Mouse (Mus musculus) limb, embryonic 11.5 days (tissue): ENCODE measurements around the gene Ptpn13. TPM values are rescaled to one million over a fixed set of nuclear protein-coding genes. Genes with fewer than 3 reads are reported as not detected.

ENCODE experiments used
- ATAC-seq: fragments of 200-750 bp; cut with Nextera tagmentation; 2 replicates; pipeline ENCODE4 v1.8.0; 2017; ENCODE audit warnings: low read depth; ENCODE audit not compliant: insufficient number of reproducible peaks, low FRiP score, low TSS enrichment
- DNase-seq: peaks from one replicate; pipeline ENCODE4 v3.0.0-alpha.2; 2015; ENCODE audit warnings: low spot score
- H3K27ac ChIP-seq: fragments of 300-500 bp; sonication (generic); replicated peaks from 2 replicates; pipeline ENCODE4 v1.5.1; 2014; ENCODE audit warnings: low read depth, mild to moderate bottlenecking, low read length
- H3K27me3 ChIP-seq: fragments of 300-500 bp; sonication (generic); 2 replicates; pipeline ENCODE4 v1.6.1; 2014; ENCODE audit warnings: mild to moderate bottlenecking, low read length, mixed read lengths; ENCODE audit not compliant: control insufficient read depth, insufficient read depth
- H3K36me3 ChIP-seq: fragments of 300-500 bp; sonication (generic); 2 replicates; pipeline ENCODE4 v1.6.1; 2014; ENCODE audit warnings: mild to moderate bottlenecking, low read length, moderate library complexity, mixed read lengths; ENCODE audit not compliant: control insufficient read depth, insufficient read depth
- H3K4me1 ChIP-seq: fragments of 300-500 bp; sonication (generic); 2 replicates; pipeline ENCODE4 v1.6.1; 2014; ENCODE audit warnings: low read length, mixed read lengths; ENCODE audit not compliant: control insufficient read depth, insufficient read depth
- H3K4me2 ChIP-seq: fragments of 300-500 bp; sonication (generic); 2 replicates; pipeline ENCODE4 v1.6.1; 2014; ENCODE audit warnings: low read depth, mild to moderate bottlenecking, moderate library complexity; ENCODE audit not compliant: severe bottlenecking
- H3K4me3 ChIP-seq: fragments of 300-500 bp; sonication (generic); 2 replicates; pipeline ENCODE4 v1.5.1; 2014; ENCODE audit warnings: low read depth, low read length
- H3K9ac ChIP-seq: fragments of 300-500 bp; sonication (generic); 2 replicates; pipeline ENCODE4 v1.6.1; 2014; ENCODE audit warnings: mild to moderate bottlenecking, low read length
- H3K9me3 ChIP-seq: fragments of 300-500 bp; sonication (generic); 2 replicates; pipeline ENCODE4 v1.6.1; 2016; ENCODE audit warnings: low read length; ENCODE audit not compliant: control insufficient read depth
- WGBS: fragments of 180-500 bp; shearing (Covaris S2); extraction: QIAGEN DNeasy Blood & Tissue Kit; methylation state at CpG from one replicate; pipeline ENCODE4 v1.1.7; 2014; 5-methylcytosine and 5-hydroxymethylcytosine counted together
- polyA plus RNA-seq: library from polyadenylated mRNA; unstranded; fragments of >200 nt; fragmentation: Nextera tagmentation; extraction: Ambion mirVana; gene quantifications from 2 replicates; pipeline ENCODE4 v1.2.1, GENCODE M21; 2014

Gene Ptpn13
- polyA plus RNA-seq, 1 experiment from 2014 or later: 9.2 TPM

- Histone ChIP-seq H3K4me3 (no peak overlapping the region), H3K27me3 (no peaks in the 10 kb centered on the region), H3K9ac (no peak overlapping the region), H3K27ac (no peak overlapping the region), H3K9me3 (no peaks in the 10 kb centered on the region), H3K4me1 (0 out of 2 replicates have a peak, but pooled peaks cover 2% of the 10 kb centered on the region), H3K4me2 (no peak overlapping the region), H3K36me3 (no peaks in the 10 kb centered on the region)
- 96% methylated on average over 2 of the region's 2 CpGs for WGBS
- no peak for ATAC-seq
- DNase-seq: no peak
Observed at GRCm38 (mm10) chr5:103497480-103497879, 72.5 kb downstream of the Ptpn13 start.

GRCm38 (mm10) chr5:103499305-103499704, 74.3 kb downstream of the Ptpn13 start:
- WGBS: 37% methylated on average over 6 of the region's 6 CpGs
- H3K4me1 ChIP-seq: 0 out of 2 replicates have a peak, but pooled peaks cover 2% of the 10 kb centered on the region
- H3K9ac ChIP-seq: no peak overlapping the region
- DNase-seq: no peak
- no peaks in the 10 kb centered on the region for H3K9me3 ChIP-seq
- H3K27me3 ChIP-seq: no peaks in the 10 kb centered on the region
- H3K4me2 ChIP-seq: no peak overlapping the region
- no peak overlapping the region for H3K4me3 ChIP-seq
- no peak for ATAC-seq
- H3K27ac ChIP-seq: no peak overlapping the region
- H3K36me3 ChIP-seq: no peaks in the 10 kb centered on the region

GRCm38 (mm10) chr5:103501076-103501475, 76.1 kb downstream of the Ptpn13 start:
- no peak for ATAC-seq
- no peak overlapping the region for H3K4me3 ChIP-seq
- DNase-seq: no peak
- H3K27ac ChIP-seq: no peak overlapping the region
- no peak overlapping the region for H3K4me2 ChIP-seq
- H3K9ac ChIP-seq: no peak overlapping the region
- WGBS: 95% methylated on average over 9 of the region's 9 CpGs
- no peaks in the 10 kb centered on the region for H3K36me3 ChIP-seq
- H3K27me3 ChIP-seq: no peaks in the 10 kb centered on the region
- H3K4me1 ChIP-seq: 0 out of 2 replicates have a peak, but pooled peaks cover 2% of the 10 kb centered on the region
- no peaks in the 10 kb centered on the region for H3K9me3 ChIP-seq

- 0 out of 2 replicates have a peak, but pooled peaks cover 2% of the 10 kb centered on the region for H3K4me1 ChIP-seq
- WGBS: 94% methylated on average over 6 of the region's 6 CpGs
- no peak for DNase-seq
Observed at GRCm38 (mm10) chr5:103501839-103502238, 76.8 kb downstream of the Ptpn13 start.

GRCm38 (mm10) chr5:103513162-103513561, 88.2 kb downstream of the Ptpn13 start:
- no peaks in the 10 kb centered on the region for H3K27me3 ChIP-seq
- no peak for ATAC-seq
- 84% methylated on average over 9 of the region's 9 CpGs for WGBS
- DNase-seq: no peak
- H3K4me2 ChIP-seq: no peak overlapping the region
- H3K4me3 ChIP-seq: no peak overlapping the region
- H3K36me3 ChIP-seq: no peaks in the 10 kb centered on the region
- no peak overlapping the region for H3K27ac ChIP-seq
- H3K9ac ChIP-seq: no peak overlapping the region
- no peaks in the 10 kb centered on the region for H3K4me1 ChIP-seq
- H3K9me3 ChIP-seq: no peaks in the 10 kb centered on the region

More at GRCm38 (mm10) chr5:103501839-103502238, 76.8 kb downstream of the Ptpn13 start:
- Histone ChIP-seq H3K9ac (no peak overlapping the region), H3K27ac (no peak overlapping the region), H3K4me2 (no peak overlapping the region), H3K27me3 (no peaks in the 10 kb centered on the region), H3K36me3 (no peaks in the 10 kb centered on the region), H3K9me3 (no peaks in the 10 kb centered on the region), H3K4me3 (no peak overlapping the region)
- ATAC-seq: no peak

GRCm38 (mm10) chr5:103514441-103514840, 89.4 kb downstream of the Ptpn13 start:
- 92% methylated on average over 7 of the region's 7 CpGs for WGBS
- DNase-seq: no peak
- Histone ChIP-seq H3K9me3 (no peaks in the 10 kb centered on the region), H3K36me3 (no peaks in the 10 kb centered on the region), H3K4me3 (no peak overlapping the region), H3K9ac (no peak overlapping the region), H3K27ac (no peak overlapping the region), H3K4me2 (no peak overlapping the region), H3K27me3 (no peaks in the 10 kb centered on the region), H3K4me1 (no peaks in the 10 kb centered on the region)
- ATAC-seq: no peak

GRCm38 (mm10) chr5:103515876-103516275, 90.9 kb downstream of the Ptpn13 start:
- Histone ChIP-seq H3K9ac (no peak overlapping the region), H3K4me1 (no peaks in the 10 kb centered on the region), H3K27ac (no peak overlapping the region), H3K27me3 (no peaks in the 10 kb centered on the region), H3K36me3 (no peaks in the 10 kb centered on the region), H3K4me3 (no peak overlapping the region), H3K9me3 (no peaks in the 10 kb centered on the region), H3K4me2 (no peak overlapping the region)
- 88% methylated on average over 4 of the region's 4 CpGs for WGBS
- ATAC-seq: no peak
- DNase-seq: no peak

GRCm38 (mm10) chr5:103516555-103516954, 91.6 kb downstream of the Ptpn13 start:
- H3K4me2 ChIP-seq: no peak overlapping the region
- no peak overlapping the region for H3K4me3 ChIP-seq
- H3K27me3 ChIP-seq: no peaks in the 10 kb centered on the region
- no peak overlapping the region for H3K9ac ChIP-seq
- DNase-seq (no peak), ATAC-seq (no peak)
- H3K36me3 ChIP-seq: no peaks in the 10 kb centered on the region
- no peak overlapping the region for H3K27ac ChIP-seq
- no peaks in the 10 kb centered on the region for H3K9me3 ChIP-seq
- H3K4me1 ChIP-seq: no peaks in the 10 kb centered on the region

GRCm38 (mm10) chr5:103517641-103518040, 92.6 kb downstream of the Ptpn13 start:
- no peaks in the 10 kb centered on the region for H3K9me3 ChIP-seq
- ATAC-seq: no peak
- no peak overlapping the region for H3K9ac ChIP-seq
- H3K36me3 ChIP-seq: no peaks in the 10 kb centered on the region
- no peak for DNase-seq
- H3K4me3 ChIP-seq: no peak overlapping the region
- no peak overlapping the region for H3K27ac ChIP-seq
- no peaks in the 10 kb centered on the region for H3K4me1 ChIP-seq
- H3K27me3 ChIP-seq: no peaks in the 10 kb centered on the region
- 88% methylated on average over 6 of the region's 6 CpGs for WGBS
- H3K4me2 ChIP-seq: no peak overlapping the region
